Mouse (Mus musculus) hindbrain, embryonic 10.5 days (tissue): ENCODE measurements around the gene Slc39a5. TPM values are rescaled to one million over a fixed set of nuclear protein-coding genes. Genes with fewer than 3 reads are reported as not detected.
A peak's percentile ranks its signal among the peaks of the same experiment; 100 is the strongest.

Source experiments
- DNase-seq: peaks from one replicate; pipeline ENCODE4 v3.0.0-alpha.2; 2017; ENCODE audit warnings: low spot score
- H3K27ac ChIP-seq: fragments of 300-500 bp; sonication (generic); 2 replicates; pipeline ENCODE4 v1.5.1; 2016; ENCODE audit warnings: mild to moderate bottlenecking, moderate library complexity
- H3K27me3 ChIP-seq: fragments of 300-500 bp; sonication (generic); 2 replicates; pipeline ENCODE4 v1.6.1; 2016; ENCODE audit warnings: mild to moderate bottlenecking; ENCODE audit not compliant: poor library complexity, insufficient read depth, severe bottlenecking
- H3K36me3 ChIP-seq: fragments of 300-500 bp; sonication (generic); 2 replicates; pipeline ENCODE4 v1.6.1; 2016; ENCODE audit warnings: mild to moderate bottlenecking, moderate library complexity
- H3K4me1 ChIP-seq: fragments of 300-500 bp; sonication (generic); replicated peaks from 2 replicates; pipeline ENCODE4 v1.6.1; 2016; ENCODE audit warnings: mild to moderate bottlenecking
- H3K4me3 ChIP-seq: fragments of 300-500 bp; sonication (generic); 2 replicates; pipeline ENCODE4 v1.5.1; 2016; ENCODE audit warnings: mild to moderate bottlenecking, moderate library complexity
- H3K9me3 ChIP-seq: fragments of 300-500 bp; sonication (generic); 2 replicates; pipeline ENCODE4 v1.6.1; 2016; ENCODE audit warnings: mild to moderate bottlenecking, moderate library complexity
- WGBS: fragments of 180-500 bp; shearing (Covaris S2); methylation state at CpG from one replicate; pipeline ENCODE4 v1.1.7; 2016; 5-methylcytosine and 5-hydroxymethylcytosine counted together
- polyA plus RNA-seq: library from polyadenylated mRNA; unstranded; fragments of >200 nt; fragmentation: Nextera tagmentation; extraction: Ambion mirVana; gene quantifications from 2 replicates; pipeline ENCODE4 v1.2.1, GENCODE M21; 2016

Gene Slc39a5
- polyA plus RNA-seq, 1 experiment from 2014 or later = not detected

GRCm38 (mm10) chr10:128403931-128404330, 2.9 kb upstream of the Slc39a5 start:
- Histone ChIP-seq H3K4me1 (peaks cover 32% of the 10 kb centered on the region), H3K27ac (no peak overlapping the region), H3K4me3 (no peak overlapping the region), H3K9me3 (no peaks in the 10 kb centered on the region), H3K36me3 (peaks cover 66% of the 10 kb centered on the region), H3K27me3 (no peaks in the 10 kb centered on the region)
- DNase-seq = no peak
- WGBS = 88% methylated on average over 7 of the region's 7 CpGs

GRCm38 (mm10) chr10:128401638-128402037, 609 bp upstream of the Slc39a5 start:
- no peak overlapping the region for H3K4me3 ChIP-seq
- no peak overlapping the region for H3K27ac ChIP-seq
- no peaks in the 10 kb centered on the region for H3K27me3 ChIP-seq
- WGBS = 76% methylated on average over 9 of the region's 9 CpGs
- H3K4me1 ChIP-seq = peaks cover 35% of the 10 kb centered on the region
- peaks cover 66% of the 10 kb centered on the region for H3K36me3 ChIP-seq
- H3K9me3 ChIP-seq = no peaks in the 10 kb centered on the region
- no peak for DNase-seq

GRCm38 (mm10) chr10:128400338-128400737, 691 bp downstream of the Slc39a5 start:
- Histone ChIP-seq H3K36me3 (peaks cover 66% of the 10 kb centered on the region), H3K27me3 (no peaks in the 10 kb centered on the region), H3K9me3 (no peaks in the 10 kb centered on the region), H3K27ac (no peak overlapping the region), H3K4me1 (peaks cover 39% of the 10 kb centered on the region), H3K4me3 (0 out of 2 replicates have a peak overlapping the region, but pooled peaks have one; percentile 20)
- 31% methylated on average over 5 of the region's 5 CpGs for WGBS
- no peak for DNase-seq

- Histone ChIP-seq H3K9me3 (no peaks in the 10 kb centered on the region), H3K27me3 (no peaks in the 10 kb centered on the region), H3K36me3 (peaks cover 74% of the 10 kb centered on the region), H3K4me3 (no peak overlapping the region), H3K4me1 (peaks cover 55% of the 10 kb centered on the region), H3K27ac (peak overlapping the region; percentile 74)
- WGBS = 62% methylated on average over 7 of the region's 7 CpGs
- DNase-seq = no peak
Observed at GRCm38 (mm10) chr10:128397466-128397865, 3.6 kb downstream of the Slc39a5 start.

GRCm38 (mm10) chr10:128396716-128397264, 4.2 kb downstream of the Slc39a5 start:
- Histone ChIP-seq H3K9me3 (no peaks in the 10 kb centered on the region), H3K4me3 (peak overlapping the region; percentile 9; the same call in 1 of the 2 replicates), H3K36me3 (peaks cover 76% of the 10 kb centered on the region), H3K4me1 (peaks cover 55% of the 10 kb centered on the region), H3K27ac (0 out of 2 replicates have a peak overlapping the region, but pooled peaks have one; percentile 74), H3K27me3 (no peaks in the 10 kb centered on the region)
- 76% methylated on average over 10 of the region's 10 CpGs for WGBS
- no peak for DNase-seq

- DNase-seq = no peak
- Histone ChIP-seq H3K27ac (no peak overlapping the region), H3K4me3 (no peak overlapping the region), H3K4me1 (peaks cover 51% of the 10 kb centered on the region), H3K27me3 (no peaks in the 10 kb centered on the region), H3K36me3 (peaks cover 76% of the 10 kb centered on the region), H3K9me3 (no peaks in the 10 kb centered on the region)
- 73% methylated on average over 11 of the region's 11 CpGs for WGBS
Observed at GRCm38 (mm10) chr10:128396017-128396673, 4.9 kb downstream of the Slc39a5 start.

- whole genome bisulfite sequencing = 78% methylated on average over 6 of the region's 6 CpGs
- no peak for DNase-seq
- Histone ChIP-seq H3K4me3 (no peak overlapping the region), H3K27me3 (no peaks in the 10 kb centered on the region), H3K4me1 (peaks cover 20% of the 10 kb centered on the region), H3K36me3 (peaks cover 100% of the 10 kb centered on the region), H3K27ac (no peak overlapping the region), H3K9me3 (no peaks in the 10 kb centered on the region)
Observed at GRCm38 (mm10) chr10:128391850-128392249, 9.2 kb downstream of the Slc39a5 start.

GRCm38 (mm10) chr10:128390366-128390765, 10.7 kb downstream of the Slc39a5 start:
- H3K4me1 ChIP-seq = peaks cover 16% of the 10 kb centered on the region
- no peaks in the 10 kb centered on the region for H3K9me3 ChIP-seq
- no peak overlapping the region for H3K4me3 ChIP-seq
- H3K27me3 ChIP-seq = no peaks in the 10 kb centered on the region
- H3K27ac ChIP-seq = no peak overlapping the region
- no peak for DNase-seq
- WGBS = 90% methylated on average over 12 of the region's 12 CpGs
- peaks cover 100% of the 10 kb centered on the region for H3K36me3 ChIP-seq

GRCm38 (mm10) chr10:128389570-128389969, 11.5 kb downstream of the Slc39a5 start:
- 92% methylated on average over 6 of the region's 6 CpGs for WGBS
- no peak overlapping the region for H3K4me3 ChIP-seq
- H3K27ac ChIP-seq = no peak overlapping the region
- peaks cover 100% of the 10 kb centered on the region for H3K36me3 ChIP-seq
- DNase-seq = no peak
- H3K4me1 ChIP-seq = peaks cover 16% of the 10 kb centered on the region
- H3K9me3 ChIP-seq = no peaks in the 10 kb centered on the region
- H3K27me3 ChIP-seq = no peaks in the 10 kb centered on the region

GRCm38 (mm10) chr10:128388941-128389340, 12.1 kb downstream of the Slc39a5 start:
- no peak for DNase-seq
- H3K4me1 ChIP-seq = peaks cover 13% of the 10 kb centered on the region
- no peak overlapping the region for H3K27ac ChIP-seq
- no peaks in the 10 kb centered on the region for H3K27me3 ChIP-seq
- no peak overlapping the region for H3K4me3 ChIP-seq
- 91% methylated on average over 14 of the region's 14 CpGs for WGBS
- H3K36me3 ChIP-seq = peaks cover 100% of the 10 kb centered on the region
- H3K9me3 ChIP-seq = no peaks in the 10 kb centered on the region

- H3K27me3 ChIP-seq = no peaks in the 10 kb centered on the region
- H3K27ac ChIP-seq = no peak overlapping the region
- 88% methylated on average over 7 of the region's 7 CpGs for WGBS
- H3K4me3 ChIP-seq = no peak overlapping the region
- no peaks in the 10 kb centered on the region for H3K9me3 ChIP-seq
- H3K36me3 ChIP-seq = peaks cover 100% of the 10 kb centered on the region
- DNase-seq = no peak
- no peaks in the 10 kb centered on the region for H3K4me1 ChIP-seq
Observed at GRCm38 (mm10) chr10:128385902-128386301, 15.1 kb downstream of the Slc39a5 start.

- H3K9me3 ChIP-seq = no peaks in the 10 kb centered on the region
- H3K36me3 ChIP-seq = peaks cover 96% of the 10 kb centered on the region
Observed at GRCm38 (mm10) chr10:128382482-128382881, 18.5 kb downstream of the Slc39a5 start.

GRCm38 (mm10) chr10:128380565-128380964, 20.5 kb downstream of the Slc39a5 start:
- Histone ChIP-seq H3K4me1 (peaks cover 28% of the 10 kb centered on the region), H3K27me3 (no peaks in the 10 kb centered on the region), H3K9me3 (no peaks in the 10 kb centered on the region), H3K27ac (no peak overlapping the region), H3K36me3 (peaks cover 77% of the 10 kb centered on the region), H3K4me3 (no peak overlapping the region)
- no peak for DNase-seq
- 88% methylated on average over 5 of the region's 5 CpGs for whole genome bisulfite sequencing

More at GRCm38 (mm10) chr10:128382482-128382881, 18.5 kb downstream of the Slc39a5 start:
- WGBS = 83% methylated on average over 8 of the region's 8 CpGs
- Histone ChIP-seq H3K4me3 (no peak overlapping the region), H3K27ac (no peak overlapping the region), H3K27me3 (no peaks in the 10 kb centered on the region), H3K4me1 (peaks cover 18% of the 10 kb centered on the region)
- DNase-seq = no peak
